29 mouse cellular contexts compared by ENCODE assay signal in genomic region chrX:57707932-57708331, GRCm38 (mm10).
DNase-seq lines count a peak whose midpoint lies in the region; ATAC-seq lines count a peak whose summit lies in the region.
"Had no signal": no experiment of that assay in that cellular context is flagged by ENCODE, and none has a peak within 500 bp of the region (broad histone marks: within the 10 kb centered on the region; RNA-seq: fewer than 3 reads in every experiment).

No protein-coding gene starts in this region.

- peaks cover 48% of the 10 kb centered on the region for H3K4me1 ChIP-seq in forebrain, embryonic 10.5 days
- no peaks in the 10 kb centered on the region for H3K4me1 ChIP-seq in forebrain, embryonic 15.5 days
- H3K4me1 ChIP-seq in midbrain, embryonic 10.5 days = peaks cover 51% of the 10 kb centered on the region
- no peaks in the 10 kb centered on the region for H3K4me1 ChIP-seq in midbrain, embryonic 15.5 days
- H3K4me1 ChIP-seq in forebrain, embryonic 14.5 days (ENCODE audit: control insufficient read depth, insufficient read depth, low read length) = no peaks in the 10 kb centered on the region
- H3K4me1 ChIP-seq: embryonic facial prominence, embryonic 13.5 days; hindbrain, embryonic 12.5 days; liver, embryonic 13.5 days; megakaryocyte, embryonic 14.5 days; neural tube, embryonic 15.5 days had no signal

- no peaks in the 10 kb centered on the region for H3K36me3 ChIP-seq in forebrain, embryonic 10.5 days (replicated peaks)
- no peaks in the 10 kb centered on the region for H3K36me3 ChIP-seq in forebrain, embryonic 15.5 days
- H3K36me3 ChIP-seq in midbrain, embryonic 10.5 days = no peaks in the 10 kb centered on the region
- no peaks in the 10 kb centered on the region for H3K36me3 ChIP-seq in midbrain, embryonic 15.5 days (replicated peaks)
- H3K36me3 ChIP-seq in forebrain, embryonic 14.5 days (ENCODE audit: control insufficient read depth, insufficient read depth, low read length) = no peaks in the 10 kb centered on the region
- H3K36me3 ChIP-seq: embryonic facial prominence, embryonic 13.5 days; G1E; hindbrain, embryonic 12.5 days; liver, embryonic 13.5 days; neural tube, embryonic 15.5 days had no signal

- WGBS in forebrain, embryonic 10.5 days = 29% methylated on average over 7 of the region's 7 CpGs
- WGBS in forebrain, embryonic 15.5 days = 31% methylated on average over 7 of the region's 7 CpGs
- 25% methylated on average over 7 of the region's 7 CpGs for WGBS in midbrain, embryonic 10.5 days
- WGBS in midbrain, embryonic 15.5 days = 31% methylated on average over 7 of the region's 7 CpGs
- 40% methylated on average over 7 of the region's 7 CpGs for WGBS in forebrain, embryonic 14.5 days

- no peaks in the 10 kb centered on the region for H3K9me3 ChIP-seq in forebrain, embryonic 10.5 days
- no peaks in the 10 kb centered on the region for H3K9me3 ChIP-seq in forebrain, embryonic 15.5 days
- H3K9me3 ChIP-seq in midbrain, embryonic 10.5 days (replicated peaks) = no peaks in the 10 kb centered on the region
- no peaks in the 10 kb centered on the region for H3K9me3 ChIP-seq in midbrain, embryonic 15.5 days
- no peaks in the 10 kb centered on the region for H3K9me3 ChIP-seq in forebrain, embryonic 14.5 days (replicated peaks; ENCODE audit: control insufficient read depth, low read length)
- H3K9me3 ChIP-seq: embryonic facial prominence, embryonic 13.5 days; G1E; hindbrain, embryonic 12.5 days; liver, embryonic 13.5 days; megakaryocyte, embryonic 14.5 days; neural tube, embryonic 15.5 days had no signal

- no peak overlapping the region for H3K9ac ChIP-seq in forebrain, embryonic 15.5 days (replicated peaks)
- no peak overlapping the region for H3K9ac ChIP-seq in midbrain, embryonic 15.5 days
- H3K9ac ChIP-seq in forebrain, embryonic 14.5 days (ENCODE audit: low read length) = no peak overlapping the region
- H3K9ac ChIP-seq: embryonic facial prominence, embryonic 13.5 days; hindbrain, embryonic 12.5 days; liver, embryonic 13.5 days; neural tube, embryonic 15.5 days had no signal

- peak; percentile 28 for DNase-seq in forebrain, embryonic 10.5 days (ENCODE audit: extremely low spot score, low spot score)
- DNase-seq in midbrain, embryonic 10.5 days (ENCODE audit: low spot score) = peak; percentile 41
- DNase-seq in embryo, embryonic 11 days = peak; percentile 22
- DNase-seq in forebrain, embryonic 14.5 days (ENCODE audit: low spot score) = no peak
- DNase-seq in gastrocnemius, adult 8-10 months (ENCODE audit: low spot score in 2 of 2) = no peak
- DNase-seq in urinary bladder, postnatal 36 days (ENCODE audit: low spot score in 2 of 2) = no peak
- DNase-seq: adrenal gland, adult 8-10 months; cerebellum, adult 11 months; cerebellum, adult 9-10 months; gastrocnemius, postnatal 14 days; heart, postnatal 14 days; kidney, adult 9 months; kidney, postnatal 10 days; layer of hippocampus, postnatal 36 days; left cerebral cortex, postnatal 4 days; liver, embryonic 13.5 days; lung, adult 18-20 months; lung, postnatal 4 days; thymus, adult 2 months; thymus, postnatal 36 days had no signal

- H3K27ac ChIP-seq in forebrain, embryonic 10.5 days = peak overlapping the region; percentile 77
- H3K27ac ChIP-seq in forebrain, embryonic 15.5 days (replicated peaks) = no peak overlapping the region
- peak overlapping the region; percentile 80 for H3K27ac ChIP-seq in midbrain, embryonic 10.5 days (replicated peaks)
- no peak overlapping the region for H3K27ac ChIP-seq in midbrain, embryonic 15.5 days
- H3K27ac ChIP-seq in forebrain, embryonic 14.5 days (ENCODE audit: low read depth, low read length) = no peak overlapping the region
- H3K27ac ChIP-seq: embryonic facial prominence, embryonic 13.5 days; hindbrain, embryonic 12.5 days; liver, embryonic 13.5 days; neural tube, embryonic 15.5 days had no signal

- peak overlapping the region; percentile 20; the same call in 1 of the 2 replicates for H3K4me3 ChIP-seq in forebrain, embryonic 10.5 days
- H3K4me3 ChIP-seq in forebrain, embryonic 15.5 days = no peak overlapping the region
- H3K4me3 ChIP-seq in midbrain, embryonic 10.5 days = peak overlapping the region; percentile 22; the same call in 1 of the 2 replicates
- no peak overlapping the region for H3K4me3 ChIP-seq in midbrain, embryonic 15.5 days
- H3K4me3 ChIP-seq in forebrain, embryonic 14.5 days (ENCODE audit: low read depth, low read length) = no peak overlapping the region
- H3K4me3 ChIP-seq: embryonic facial prominence, embryonic 13.5 days; hindbrain, embryonic 12.5 days; liver, embryonic 13.5 days; megakaryocyte, embryonic 14.5 days; neural tube, embryonic 15.5 days had no signal

- H3K4me2 ChIP-seq in forebrain, embryonic 15.5 days (replicated peaks) = no peak overlapping the region
- no peak overlapping the region for H3K4me2 ChIP-seq in midbrain, embryonic 15.5 days
- H3K4me2 ChIP-seq in forebrain, embryonic 14.5 days (ENCODE audit: low read length) = 0 out of 2 replicates have a peak overlapping the region, but pooled peaks have one; percentile 12
- H3K4me2 ChIP-seq: embryonic facial prominence, embryonic 13.5 days; liver, embryonic 13.5 days; neural tube, embryonic 15.5 days had no signal

- H3K27me3 ChIP-seq in forebrain, embryonic 10.5 days (ENCODE audit: poor library complexity, severe bottlenecking) = peaks cover 14% of the 10 kb centered on the region
- no peaks in the 10 kb centered on the region for H3K27me3 ChIP-seq in forebrain, embryonic 15.5 days
- H3K27me3 ChIP-seq in midbrain, embryonic 10.5 days (ENCODE audit: low read depth, poor library complexity, severe bottlenecking) = peaks cover 51% of the 10 kb centered on the region
- no peaks in the 10 kb centered on the region for H3K27me3 ChIP-seq in midbrain, embryonic 15.5 days (replicated peaks)
- H3K27me3 ChIP-seq in forebrain, embryonic 14.5 days (replicated peaks; ENCODE audit: control insufficient read depth, insufficient read depth, low read length) = no peaks in the 10 kb centered on the region
- H3K27me3 ChIP-seq: embryonic facial prominence, embryonic 13.5 days; hindbrain, embryonic 12.5 days; liver, embryonic 13.5 days; neural tube, embryonic 15.5 days had no signal

- no peak for ATAC-seq in forebrain, embryonic 15.5 days (replicated peaks)
- ATAC-seq in midbrain, embryonic 15.5 days (replicated peaks) = no peak
- ATAC-seq in forebrain, embryonic 14.5 days = no peak
- ATAC-seq: intestine, postnatal 0 days; lung, postnatal 0 days had no signal

Comparison
In these comparisons a context has a peak if more than half of its experiments do, and no peak if none do; other contexts are left out.
1. DNase-seq: peak in forebrain, embryonic 10.5 days (single experiment), midbrain, embryonic 10.5 days (single experiment) and embryo, embryonic 11 days (single experiment); none in forebrain, embryonic 14.5 days (single experiment), gastrocnemius, adult 8-10 months (0 of 2) and urinary bladder, postnatal 36 days (0 of 2).
2. H3K27ac ChIP-seq: peak in forebrain, embryonic 10.5 days (single experiment) and midbrain, embryonic 10.5 days (single experiment); none in forebrain, embryonic 15.5 days (single experiment), midbrain, embryonic 15.5 days (single experiment) and forebrain, embryonic 14.5 days (single experiment).
3. H3K4me3 ChIP-seq: peak in forebrain, embryonic 10.5 days (single experiment) and midbrain, embryonic 10.5 days (single experiment); none in forebrain, embryonic 15.5 days (single experiment), midbrain, embryonic 15.5 days (single experiment) and forebrain, embryonic 14.5 days (single experiment).